Mouse (Mus musculus) hindbrain, embryonic 16.5 days (tissue): ENCODE data around the gene Tal1. TPM values are rescaled to one million over a fixed set of nuclear protein-coding genes. Genes with fewer than 3 reads are reported as not detected.

Experiments used
- ATAC-seq: fragments of 200-750 bp; cut with Nextera tagmentation; 2 replicates; pipeline ENCODE4 v1.8.0; 2017; ENCODE audit warnings: moderate TSS enrichment, moderate library complexity
- H3K27ac ChIP-seq: fragments of 300-500 bp; sonication (generic); 2 replicates; pipeline ENCODE4 v1.5.1; 2014; ENCODE audit warnings: low read depth, mild to moderate bottlenecking, control low read depth, low read length, moderate library complexity
- H3K27me3 ChIP-seq: fragments of 300-500 bp; sonication (generic); replicated peaks from 2 replicates; pipeline ENCODE4 v1.6.1; 2014; ENCODE audit warnings: low read length; ENCODE audit not compliant: control insufficient read depth, insufficient read depth
- H3K36me3 ChIP-seq: fragments of 300-500 bp; sonication (generic); 2 replicates; pipeline ENCODE4 v1.6.1; 2014; ENCODE audit warnings: mild to moderate bottlenecking, low read length, moderate library complexity, mixed read lengths; ENCODE audit not compliant: control insufficient read depth, insufficient read depth
- H3K4me1 ChIP-seq: fragments of 300-500 bp; sonication (generic); 2 replicates; pipeline ENCODE4 v1.6.1; 2014; ENCODE audit warnings: low read depth, low read length; ENCODE audit not compliant: control insufficient read depth, insufficient read depth
- H3K4me2 ChIP-seq: fragments of 300-500 bp; sonication (generic); 2 replicates; pipeline ENCODE4 v1.6.1; 2014; ENCODE audit warnings: mild to moderate bottlenecking, low read length, control low read depth, moderate library complexity
- H3K4me3 ChIP-seq: fragments of 300-500 bp; sonication (generic); 2 replicates; pipeline ENCODE4 v1.5.1; 2014; ENCODE audit warnings: mild to moderate bottlenecking, low read length, control low read depth, moderate library complexity
- H3K9ac ChIP-seq: fragments of 300-500 bp; sonication (generic); 2 replicates; pipeline ENCODE4 v1.6.1; 2014; ENCODE audit warnings: low read depth, mild to moderate bottlenecking, control low read depth, low read length, moderate library complexity
- H3K9me3 ChIP-seq: fragments of 300-500 bp; sonication (generic); 2 replicates; pipeline ENCODE4 v1.6.1; 2014; ENCODE audit warnings: mild to moderate bottlenecking, low read length, moderate library complexity; ENCODE audit not compliant: control insufficient read depth
- WGBS: fragments of 180-500 bp; shearing (Covaris S2); extraction: QIAGEN DNeasy Blood & Tissue Kit; methylation state at CpG from one replicate; pipeline ENCODE4 v1.1.7; 2014; 5-methylcytosine and 5-hydroxymethylcytosine counted together
- polyA plus RNA-seq: library from polyadenylated mRNA; unstranded; fragments of >200 nt; fragmentation: Nextera tagmentation; extraction: Ambion mirVana; gene quantifications from 2 replicates; pipeline ENCODE4 v1.2.1, GENCODE M21; 2015

The Tal1 gene
- polyA plus RNA-seq, 1 experiment from 2014 or later = 1.2 TPM

DNA sequence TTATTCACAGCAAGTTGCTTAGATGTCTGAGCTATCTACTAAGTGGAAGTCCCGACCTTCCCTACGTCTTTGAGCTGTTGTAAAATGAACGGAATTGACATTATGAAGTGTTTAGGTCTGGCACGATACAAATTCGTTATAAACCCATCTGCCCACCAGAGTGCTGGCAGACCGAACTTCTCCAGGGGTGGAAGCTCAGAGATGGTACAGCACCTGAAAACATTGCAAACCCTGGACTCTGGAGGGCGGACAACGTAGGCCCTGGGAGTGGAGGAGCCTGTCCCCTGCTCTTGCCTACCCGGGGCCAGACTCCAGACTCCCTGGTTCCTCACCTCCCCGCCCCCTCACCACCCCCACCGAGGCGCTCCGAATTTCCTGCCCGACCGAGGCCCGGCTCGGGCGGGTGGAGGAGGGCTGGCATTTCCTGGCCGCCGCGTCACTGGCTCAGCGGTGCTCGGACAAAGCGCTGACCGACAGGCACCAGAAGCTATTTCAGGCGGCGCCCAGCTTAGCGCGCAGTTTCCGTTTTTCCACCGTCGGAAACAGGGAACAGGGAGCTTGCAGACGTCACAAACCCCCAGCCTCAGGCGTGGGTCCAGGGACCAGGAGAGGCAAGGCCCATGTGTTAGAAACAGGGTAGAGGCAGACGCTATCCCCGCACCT, 3.8 kb upstream of the Tal1 start:
- Histone ChIP-seq H3K27ac (peak overlapping the region; percentile 24; the same call in 1 of the 2 replicates), H3K4me1 (peaks cover 9% of the 10 kb centered on the region), H3K27me3 (peaks cover 64% of the 10 kb centered on the region), H3K9ac (no peak overlapping the region), H3K4me3 (peak overlapping the region; percentile 24; the same call in 1 of the 2 replicates), H3K9me3 (no peaks in the 10 kb centered on the region), H3K36me3 (no peaks in the 10 kb centered on the region), H3K4me2 (peak overlapping the region; percentile 48)
- WGBS = 1% methylated on average over 36 of the region's 36 CpGs
- ATAC-seq = peak; percentile 38; the same call in 1 of the 2 replicates

- no peak for ATAC-seq
- no peak overlapping the region for H3K9ac ChIP-seq
- no peaks in the 10 kb centered on the region for H3K9me3 ChIP-seq
- no peak overlapping the region for H3K4me3 ChIP-seq
- peaks cover 9% of the 10 kb centered on the region for H3K4me1 ChIP-seq
- no peaks in the 10 kb centered on the region for H3K36me3 ChIP-seq
- H3K27ac ChIP-seq = no peak overlapping the region
- 3% methylated on average over 2 of the region's 2 CpGs for WGBS
- no peak overlapping the region for H3K4me2 ChIP-seq
- H3K27me3 ChIP-seq = peaks cover 60% of the 10 kb centered on the region
Measured at GRCm38 (mm10) chr4:115055044-115055443, 1.2 kb upstream of the Tal1 start.

DNA sequence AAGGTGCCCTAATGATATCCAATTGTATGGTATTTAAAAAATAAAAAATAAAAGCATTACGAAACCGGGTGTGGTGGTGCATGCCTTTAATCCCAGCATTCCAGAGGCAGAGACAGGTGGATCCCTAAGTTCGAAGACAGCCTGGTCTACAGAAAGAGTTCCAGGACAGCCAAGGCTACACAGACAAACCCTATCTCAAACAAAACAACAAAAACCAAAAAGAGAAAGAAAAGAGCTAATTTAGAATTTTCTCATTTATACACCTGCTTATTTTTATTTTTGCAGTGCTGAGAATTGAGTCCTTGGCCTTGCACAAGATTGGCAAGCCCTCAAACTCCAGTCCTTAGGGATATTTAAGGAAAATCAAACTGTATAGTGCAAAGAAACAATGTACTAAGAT, 535 bp upstream of the Tal1 start:
- H3K4me1 ChIP-seq = peaks cover 9% of the 10 kb centered on the region
- no peak for ATAC-seq

GRCm38 (mm10) chr4:115056921-115057673, 871 bp downstream of the Tal1 start:
- peak; percentile 75 for ATAC-seq
- H3K4me3 ChIP-seq = peak overlapping the region; percentile 30
- no peaks in the 10 kb centered on the region for H3K36me3 ChIP-seq
- peak overlapping the region; percentile 41 for H3K4me2 ChIP-seq
- peak overlapping the region; percentile 41 for H3K9ac ChIP-seq
- peak overlapping the region; percentile 65 for H3K27ac ChIP-seq
- peaks cover 57% of the 10 kb centered on the region for H3K27me3 ChIP-seq
- no peaks in the 10 kb centered on the region for H3K9me3 ChIP-seq
- H3K4me1 ChIP-seq = peaks cover 9% of the 10 kb centered on the region
- under 1% methylated on average over 48 of the region's 48 CpGs for WGBS

More for the DNA sequence above, 535 bp upstream of the Tal1 start:
- no peak overlapping the region for H3K4me3 ChIP-seq
- no peak overlapping the region for H3K27ac ChIP-seq
- 16% methylated on average over 3 of the region's 3 CpGs for WGBS
- H3K36me3 ChIP-seq = no peaks in the 10 kb centered on the region
- peaks cover 61% of the 10 kb centered on the region for H3K27me3 ChIP-seq
- no peak overlapping the region for H3K9ac ChIP-seq
- H3K4me2 ChIP-seq = no peak overlapping the region
- no peaks in the 10 kb centered on the region for H3K9me3 ChIP-seq

DNA sequence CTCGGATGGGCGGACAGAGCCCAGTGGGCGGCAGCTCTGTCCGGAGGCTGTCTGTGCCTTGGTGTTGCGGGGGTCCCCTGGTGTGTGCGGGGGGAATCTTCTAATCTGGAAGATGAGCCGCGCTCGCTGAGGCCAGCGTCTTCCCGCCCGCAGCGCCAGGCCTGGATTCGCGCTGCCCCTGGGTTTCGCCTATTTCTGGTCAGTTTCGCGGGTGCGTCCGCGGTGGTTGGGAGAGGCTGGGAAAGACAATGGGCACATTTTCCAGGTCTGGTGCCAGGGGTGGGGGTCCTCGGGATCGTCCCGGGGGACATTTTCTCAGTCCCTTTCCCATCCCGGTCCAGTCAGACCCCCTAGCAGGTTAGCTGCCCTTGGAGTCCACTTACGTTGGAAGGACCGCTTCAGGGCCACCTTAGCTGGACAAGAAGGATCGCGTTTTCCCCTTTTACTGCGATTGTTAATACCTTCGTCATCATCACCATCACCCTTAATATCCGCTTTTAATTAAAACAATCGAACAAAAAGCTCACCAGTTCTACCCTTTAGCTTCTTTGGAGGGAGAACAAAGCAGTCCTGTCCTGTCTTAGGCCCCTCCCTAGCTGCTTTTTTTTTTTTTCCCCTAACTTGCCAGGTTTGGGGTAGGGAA, 1.6 kb downstream of the Tal1 start:
- WGBS = under 1% methylated on average over 32 of the region's 33 CpGs
- Histone ChIP-seq H3K4me3 (peak overlapping the region; percentile 30), H3K36me3 (no peaks in the 10 kb centered on the region), H3K4me2 (no peak overlapping the region), H3K27ac (peak overlapping the region; percentile 65), H3K4me1 (peaks cover 6% of the 10 kb centered on the region; the same call in 1 of the 2 replicates), H3K27me3 (peaks cover 56% of the 10 kb centered on the region), H3K9ac (peak overlapping the region; percentile 41; the same call in 1 of the 2 replicates), H3K9me3 (no peaks in the 10 kb centered on the region)
- peak; percentile 25; the same call in 1 of the 2 replicates for ATAC-seq

- WGBS = 1% methylated on average over 20 of the region's 20 CpGs
- ATAC-seq = no peak
- H3K4me2 ChIP-seq = no peak overlapping the region; the same call in 1 of the 2 replicates
- H3K36me3 ChIP-seq = no peaks in the 10 kb centered on the region
- H3K9ac ChIP-seq = no peak overlapping the region
- peak overlapping the region; percentile 30 for H3K4me3 ChIP-seq
- peaks cover 54% of the 10 kb centered on the region for H3K27me3 ChIP-seq
- H3K27ac ChIP-seq = no peak overlapping the region; the same call in 1 of the 2 replicates
- peaks cover 12% of the 10 kb centered on the region; the same call in 1 of the 2 replicates for H3K4me1 ChIP-seq
- H3K9me3 ChIP-seq = no peaks in the 10 kb centered on the region
Measured at GRCm38 (mm10) chr4:115058317-115058761, 2.1 kb downstream of the Tal1 start.

DNA sequence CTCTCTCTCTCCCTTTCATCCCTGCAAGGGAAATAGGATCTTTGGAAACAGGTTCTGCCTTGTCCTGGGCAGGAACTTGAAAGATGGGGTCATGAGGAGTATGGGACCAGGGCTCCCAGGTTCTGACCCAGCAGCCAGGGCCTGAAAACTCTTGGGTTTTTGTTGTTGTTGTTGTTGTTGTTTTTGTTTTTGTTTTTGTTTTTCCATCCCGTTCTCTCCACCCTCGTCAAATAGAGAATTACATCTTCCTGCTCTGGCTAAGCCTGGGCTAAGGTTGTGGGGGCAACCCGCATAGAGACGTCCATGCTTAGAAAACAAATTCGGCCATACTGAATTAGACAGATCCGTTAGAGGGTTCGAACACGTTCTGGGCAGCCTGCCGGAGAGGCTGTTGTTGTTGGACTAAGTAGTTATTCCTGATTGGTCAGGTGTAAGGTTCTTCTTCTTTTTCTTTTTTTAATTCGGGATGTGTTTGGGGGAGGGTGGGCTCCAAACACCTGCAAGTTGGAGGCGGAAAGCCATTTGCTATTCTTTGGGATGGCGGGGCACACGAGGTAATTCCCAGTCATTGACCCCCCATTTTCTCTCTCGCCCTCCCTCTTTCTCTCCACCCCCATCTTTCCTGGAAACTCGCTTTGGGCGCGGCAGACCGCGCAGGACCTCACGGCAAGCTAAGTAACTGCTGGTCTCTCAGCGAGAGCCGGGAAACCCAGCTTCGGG, 2.8 kb downstream of the Tal1 start:
- 0 out of 2 replicates have a peak overlapping the region, but pooled peaks have one; percentile 40 for H3K27ac ChIP-seq
- H3K4me1 ChIP-seq = peaks cover 14% of the 10 kb centered on the region; the same call in 1 of the 2 replicates
- peaks cover 49% of the 10 kb centered on the region for H3K27me3 ChIP-seq
- H3K9me3 ChIP-seq = no peaks in the 10 kb centered on the region
- H3K9ac ChIP-seq = no peak overlapping the region
- H3K36me3 ChIP-seq = no peaks in the 10 kb centered on the region
- peak overlapping the region; percentile 30 for H3K4me3 ChIP-seq
- ATAC-seq = no peak
- WGBS = under 1% methylated on average over 23 of the region's 23 CpGs
- peak overlapping the region; percentile 20 for H3K4me2 ChIP-seq

- Histone ChIP-seq H3K4me1 (peaks cover 14% of the 10 kb centered on the region; the same call in 1 of the 2 replicates), H3K27me3 (peaks cover 48% of the 10 kb centered on the region), H3K36me3 (no peaks in the 10 kb centered on the region), H3K9me3 (no peaks in the 10 kb centered on the region), H3K9ac (no peak overlapping the region), H3K4me2 (no peak overlapping the region; the same call in 1 of the 2 replicates), H3K4me3 (0 out of 2 replicates have a peak overlapping the region, but pooled peaks have one; percentile 14), H3K27ac (no peak overlapping the region)
- 9% methylated on average over 12 of the region's 12 CpGs for WGBS
- no peak for ATAC-seq
Measured at GRCm38 (mm10) chr4:115059871-115060270, 3.6 kb downstream of the Tal1 start.
